Mouse (Mus musculus) heart, postnatal 10 days (tissue): ENCODE data around the gene Gm13290. TPM values are rescaled to one million over a fixed set of nuclear protein-coding genes. Genes with fewer than 3 reads are reported as not detected.
A peak's percentile ranks its signal among the peaks of the same experiment; 100 is the strongest.
"Not testable (repeated sequence)": the region's sequence is repeated elsewhere in the genome, so short reads cannot be mapped to it uniquely, and the experiment has no call there.

ENCODE experiments used
- DNase-seq, 2 experiments: peaks; one replicate each; pipeline ENCODE4 v3.0.0; 2021
- intact Hi-C: fragments of 180-260 bp; cut with DNase I; formaldehyde crosslinking; loops from one replicate; pipeline ENCODE4 v1.15.1; 2025
- total RNA-seq, 2 experiments: library from RNA; stranded (reverse); gene quantifications; 2 replicates each; pipeline ENCODE4 v1.2.3; 2021

Gene Gm13290
- total RNA-seq, 2 experiments from 2014 or later: not detected

DNA sequence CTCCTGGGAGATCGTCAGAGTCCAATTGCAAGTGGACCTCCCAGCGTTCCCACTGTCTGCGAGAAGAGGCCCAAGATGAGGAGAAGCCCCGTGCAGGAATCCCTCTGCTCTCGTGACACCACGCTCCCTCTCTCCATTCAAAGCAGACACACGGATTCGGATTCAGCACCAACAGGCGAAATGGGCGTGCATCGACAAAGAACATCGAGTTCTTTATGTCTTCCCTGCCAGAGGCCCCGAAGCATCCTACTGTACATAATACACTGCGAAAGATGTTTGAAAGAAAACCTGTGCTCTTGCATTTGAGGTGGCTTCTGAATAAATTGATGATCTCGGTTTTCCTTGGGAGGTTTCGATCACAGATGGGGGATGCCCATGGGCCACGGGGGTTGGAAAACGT lies 6.7 kb downstream of the Gm13290 start:
- peak in 1 of 2 experiments; percentile 6 for DNase-seq

DNA sequence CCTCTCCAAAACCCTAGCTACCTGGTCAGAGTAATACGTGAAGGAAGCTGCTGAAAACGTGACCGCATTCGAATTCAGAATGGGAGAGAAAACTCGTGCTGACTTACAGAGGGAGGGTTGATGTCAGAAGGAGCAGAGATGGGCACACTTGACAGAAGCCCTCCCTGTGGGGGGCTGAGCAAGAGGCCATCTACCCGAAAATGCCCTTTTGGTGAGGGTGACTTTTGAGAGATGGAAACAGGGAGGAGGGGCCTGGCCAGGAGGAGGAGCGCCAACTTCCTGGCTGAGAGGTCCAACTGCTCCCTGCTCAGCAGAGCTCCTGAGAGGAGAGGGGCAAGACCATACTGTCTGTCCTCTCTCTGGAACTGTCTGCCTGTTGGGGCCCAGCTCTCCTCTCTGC lies 8.2 kb downstream of the Gm13290 start, which contains the start of gene Ifnz:
TSS of gene Ifnz (plus strand) at position 301 of the 400 bp plus-strand sequence.
- intact Hi-C loops, DNase-seq: not testable (repeated sequence)

More for the DNA sequence above, 6.7 kb downstream of the Gm13290 start:
- intact Hi-C loops: not testable (repeated sequence)

DNA sequence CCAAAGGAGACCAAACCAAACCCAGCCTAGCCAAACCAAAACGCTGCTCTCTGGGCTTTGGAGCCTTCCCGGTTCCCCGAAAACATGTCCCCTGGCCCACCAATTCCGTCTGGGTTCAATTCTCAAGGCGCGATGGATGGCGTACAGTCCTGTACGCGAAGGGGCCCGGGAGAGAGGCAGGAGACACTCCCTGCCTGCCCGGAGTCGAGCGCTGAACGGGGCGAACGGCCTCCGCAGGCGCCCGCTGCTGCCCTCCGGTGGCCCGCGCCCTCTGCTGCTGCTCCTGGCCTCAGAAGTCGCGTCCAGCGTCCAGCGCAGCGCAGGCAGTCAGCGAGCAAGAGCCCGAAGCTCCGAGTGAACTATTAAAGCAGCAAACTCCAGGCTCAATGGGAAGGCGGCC lies 8.7 kb downstream of the Gm13290 start:
- intact Hi-C loops: not testable (repeated sequence)
- peak; percentile 20 to 38 for DNase-seq

- DNase-seq, intact Hi-C loops: not testable (repeated sequence)
These were observed 11.8 kb downstream of the Gm13290 start, which contains the start of gene Gm13276 for GRCm38 (mm10) chr4:88785409-88785808. Gene Gm13276, plus strand, starts transcription at chr4:88785709.

DNA sequence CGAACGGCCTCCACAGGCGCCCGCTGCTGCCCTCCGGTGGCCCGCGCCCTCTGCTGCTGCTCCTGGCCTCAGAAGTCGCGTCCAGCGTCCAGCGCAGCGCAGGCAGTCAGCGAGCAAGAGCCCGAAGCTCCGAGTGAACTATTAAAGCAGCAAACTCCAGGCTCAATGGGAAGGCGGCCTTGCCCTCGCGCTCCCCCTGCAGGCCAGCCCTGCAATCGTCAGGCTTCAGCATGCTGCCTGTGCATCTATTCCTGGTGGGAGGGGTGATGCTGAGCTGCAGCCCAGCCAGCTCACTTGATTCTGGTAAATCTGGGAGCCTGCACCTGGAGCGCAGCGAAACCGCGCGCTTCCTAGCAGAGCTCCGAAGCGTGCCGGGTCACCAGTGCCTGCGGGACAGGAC lies 14.8 kb downstream of the Gm13290 start, which contains the start of gene Gm13277:
TSS of gene Gm13277 (plus strand) at position 231 of the 400 bp plus-strand sequence.
- intact Hi-C loops: not testable (repeated sequence)
- DNase-seq: peak; percentile 73 to 82

DNA sequence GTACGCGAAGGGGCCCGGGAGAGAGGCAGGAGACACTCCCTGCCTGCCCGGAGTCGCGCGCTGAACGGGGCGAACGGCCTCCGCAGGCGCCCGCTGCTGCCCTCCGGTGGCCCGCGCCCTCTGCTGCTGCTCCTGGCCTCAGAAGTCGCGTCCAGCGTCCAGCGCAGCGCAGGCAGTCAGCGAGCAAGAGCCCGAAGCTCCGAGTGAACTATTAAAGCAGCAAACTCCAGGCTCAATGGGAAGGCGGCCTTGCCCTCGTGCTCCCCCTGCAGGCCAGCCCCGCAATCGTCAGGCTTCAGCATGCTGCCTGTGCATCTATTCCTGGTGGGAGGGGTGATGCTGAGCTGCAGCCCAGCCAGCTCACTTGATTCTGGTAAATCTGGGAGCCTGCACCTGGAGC lies 17.6 kb downstream of the Gm13290 start, which contains the start of gene Gm13278:
TSS of gene Gm13278 (plus strand) at position 301 of the 400 bp plus-strand sequence.
- intact Hi-C loops, DNase-seq: not testable (repeated sequence)

GRCm38 (mm10) chr4:88793936-88794675 lies 20.5 kb downstream of the Gm13290 start, which contains the start of gene Gm13275:
Gene Gm13275, plus strand, starts transcription at chr4:88794487.
- intact Hi-C loops: not testable (repeated sequence)
- DNase-seq: peak; percentile 86 to 90

- intact Hi-C loops: not testable (repeated sequence)
These were observed 23.5 kb downstream of the Gm13290 start, which contains the start of gene Gm13279 for GRCm38 (mm10) chr4:88797097-88797496. Gene Gm13279, plus strand, starts transcription at chr4:88797397.

GRCm38 (mm10) chr4:88799365-88799764 lies 25.7 kb downstream of the Gm13290 start, which contains the start of gene Gm13285:
Gene Gm13285, plus strand, starts transcription at chr4:88799665.
- intact Hi-C loops, DNase-seq: not testable (repeated sequence)

More at GRCm38 (mm10) chr4:88797097-88797496, 23.5 kb downstream of the Gm13290 start, which contains the start of gene Gm13279:
- DNase-seq: not testable (repeated sequence)

DNA sequence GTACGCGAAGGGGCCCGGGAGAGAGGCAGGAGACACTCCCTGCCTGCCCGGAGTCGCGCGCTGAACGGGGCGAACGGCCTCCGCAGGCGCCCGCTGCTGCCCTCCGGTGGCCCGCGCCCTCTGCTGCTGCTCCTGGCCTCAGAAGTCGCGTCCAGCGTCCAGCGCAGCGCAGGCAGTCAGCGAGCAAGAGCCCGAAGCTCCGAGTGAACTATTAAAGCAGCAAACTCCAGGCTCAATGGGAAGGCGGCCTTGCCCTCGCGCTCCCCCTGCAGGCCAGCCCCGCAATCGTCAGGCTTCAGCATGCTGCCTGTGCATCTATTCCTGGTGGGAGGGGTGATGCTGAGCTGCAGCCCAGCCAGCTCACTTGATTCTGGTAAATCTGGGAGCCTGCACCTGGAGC lies 29.3 kb downstream of the Gm13290 start, which contains the start of gene Gm13287:
TSS of gene Gm13287 (plus strand) at position 301 of the 400 bp plus-strand sequence.
- DNase-seq, intact Hi-C loops: not testable (repeated sequence)

GRCm38 (mm10) chr4:88805231-88805630 lies 31.6 kb downstream of the Gm13290 start, which contains the start of gene Gm13288:
Gene Gm13288, plus strand, starts transcription at chr4:88805531.
- DNase-seq: not testable (repeated sequence)
- intact Hi-C loops: loop anchor here (5.0 kb wide), 1 partner anchor 322 kb away; no protein-coding TSS in a partner anchor

DNA sequence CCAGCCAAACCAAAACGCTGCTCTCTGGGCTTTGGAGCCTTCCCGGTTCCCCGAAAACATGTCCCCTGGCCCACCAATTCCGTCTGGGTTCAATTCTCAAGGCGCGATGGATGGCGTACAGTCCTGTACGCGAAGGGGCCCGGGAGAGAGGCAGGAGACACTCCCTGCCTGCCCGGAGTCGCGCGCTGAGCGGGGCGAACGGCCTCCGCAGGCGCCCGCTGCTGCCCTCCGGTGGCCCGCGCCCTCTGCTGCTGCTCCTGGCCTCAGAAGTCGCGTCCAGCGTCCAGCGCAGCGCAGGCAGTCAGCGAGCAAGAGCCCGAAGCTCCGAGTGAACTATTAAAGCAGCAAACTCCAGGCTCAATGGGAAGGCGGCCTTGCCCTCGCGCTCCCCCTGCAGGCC lies 32.1 kb downstream of the Gm13290 start:
- intact Hi-C loops: loop anchor here (5.0 kb wide), 1 partner anchor 322 kb away; no protein-coding TSS in a partner anchor

GRCm38 (mm10) chr4:88815928-88816327 lies 42.3 kb downstream of the Gm13290 start, which contains the start of gene Ifna7:
Gene Ifna7, plus strand, starts transcription at chr4:88816228.
- intact Hi-C loops: loop anchor here (5.0 kb wide), 1 partner anchor 134 kb away; the partner anchor contains the start of gene Ifna2
- DNase-seq: no peak

More for the DNA sequence above, 32.1 kb downstream of the Gm13290 start:
- peak; percentile 36 to 41 for DNase-seq

- DNase-seq: no peak
- intact Hi-C loops: loop anchor here (5.0 kb wide), 1 partner anchor 137 kb away; the partner anchor contains the start of gene Ifna2
These were observed 46.0 kb downstream of the Gm13290 start, which contains the start of gene Ifna11 for GRCm38 (mm10) chr4:88819659-88820058. Gene Ifna11, plus strand, starts transcription at chr4:88819959.

DNA sequence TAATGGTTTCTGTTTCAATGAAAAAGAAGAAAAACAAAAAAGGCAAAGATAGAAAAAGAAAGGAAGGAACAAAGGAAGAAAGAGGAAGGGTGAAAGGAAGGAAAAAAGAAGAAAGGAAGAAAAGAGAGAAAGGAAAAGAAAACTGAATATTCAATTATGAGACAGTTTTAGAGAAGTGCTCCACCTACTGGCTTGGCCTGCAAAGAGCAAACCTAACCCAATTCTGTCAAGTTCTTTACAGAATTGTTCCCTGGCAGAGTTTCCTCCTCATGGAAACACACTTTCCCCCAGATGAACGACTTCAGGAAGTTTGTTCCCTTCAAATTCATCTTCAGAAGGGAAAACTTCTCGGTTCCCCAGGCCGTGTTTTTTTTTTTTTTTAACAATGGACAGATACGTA lies 49.4 kb downstream of the Gm13290 start:
- peak in 1 of 2 experiments; percentile 21 for DNase-seq
- intact Hi-C loops: no loop called here

Other genes starting within 250 kb of the Gm13290 start
- gene Ifna15, start 215.6 kb upstream of the Gm13290 start, total RNA-seq: not detected
- gene Ifna14, start 202.0 kb upstream of the Gm13290 start, total RNA-seq: not detected
- not detected for gene Ifna9, start 181.4 kb upstream of the Gm13290 start, total RNA-seq
- gene Ifna12, start 170.5 kb upstream of the Gm13290 start, total RNA-seq: not detected
- not detected for gene C87499, start 139.4 kb upstream of the Gm13290 start, total RNA-seq
- gene Ifna13, start 129.4 kb upstream of the Gm13290 start, total RNA-seq: not detected
- not detected for gene Ifna16, start 96.9 kb upstream of the Gm13290 start, total RNA-seq
- not detected for gene Ifna2, start 89.9 kb upstream of the Gm13290 start, total RNA-seq
- not detected for gene Ifnab, start 82.5 kb upstream of the Gm13290 start, total RNA-seq
- under 1 TPM; 0.50 TPM for gene Gm26566, start 52.0 kb upstream of the Gm13290 start, total RNA-seq
- gene Klhl9, start 51.4 kb upstream of the Gm13290 start, total RNA-seq: 10 to 100 TPM; 82.6 to 87.1 TPM
- gene Gm13271, start 19.0 kb upstream of the Gm13290 start, total RNA-seq: not detected
- gene Gm13283, start 13.7 kb upstream of the Gm13290 start, total RNA-seq: not detected
- gene Gm13289, start 3.1 kb downstream of the Gm13290 start, total RNA-seq: not detected
- gene Gm13272, start 6.0 kb downstream of the Gm13290 start, total RNA-seq: not detected
- not detected for gene Ifnz, start 8.3 kb downstream of the Gm13290 start, total RNA-seq
- gene Gm13276, start 11.9 kb downstream of the Gm13290 start, total RNA-seq: not detected
- not detected for gene Gm13277, start 14.8 kb downstream of the Gm13290 start, total RNA-seq
- not detected for gene Gm13278, start 17.7 kb downstream of the Gm13290 start, total RNA-seq
- not detected for gene Gm13275, start 20.7 kb downstream of the Gm13290 start, total RNA-seq
- not detected for gene Gm13279, start 23.6 kb downstream of the Gm13290 start, total RNA-seq
- under 1 TPM; 0.31 to 0.40 TPM for gene Gm13285, start 25.8 kb downstream of the Gm13290 start, total RNA-seq
- gene Gm13287, start 29.4 kb downstream of the Gm13290 start, total RNA-seq: not detected
- not detected for gene Gm13288, start 31.7 kb downstream of the Gm13290 start, total RNA-seq
- gene Ifna7, start 42.4 kb downstream of the Gm13290 start, total RNA-seq: not detected
- not detected for gene Ifna11, start 46.1 kb downstream of the Gm13290 start, total RNA-seq
- not detected for gene Ifna6, start 53.6 kb downstream of the Gm13290 start, total RNA-seq
- not detected for gene Ifna5, start 61.7 kb downstream of the Gm13290 start, total RNA-seq
- not detected for gene Ifna4, start 68.0 kb downstream of the Gm13290 start, total RNA-seq
- gene Ifna1, start 76.3 kb downstream of the Gm13290 start, total RNA-seq: not detected
- gene Ifne, start 106.4 kb downstream of the Gm13290 start, total RNA-seq: not detected